Mouse (Mus musculus): ENCODE data around the gene E2f3. TPM values are rescaled to one million over a fixed set of nuclear protein-coding genes. Genes with fewer than 3 reads are reported as not detected.

Gene E2f3
- total RNA-seq, 2 experiments from 2014 or later = 18.7 to 19.2 TPM

- peak; percentile 19 to 30 for DNase-seq (ENCODE audit: low spot score in 2 of 2)
- intact Hi-C loops (cut with DNase I) = loop anchor here (2.0 to 10.0 kb wide), 4 partner anchors 66 to 271 kb away; partner anchors contain the start of gene Cdkal1
Measured at GRCm38 (mm10) chr13:29983523-29984191, 2.2 kb downstream of the E2f3 start.

GRCm38 (mm10) chr13:29983037-29983436 lies 2.8 kb downstream of the E2f3 start:
- intact Hi-C loops (cut with DNase I) = loop anchor here (5.0 to 10.0 kb wide), 3 partner anchors 66 to 272 kb away; partner anchors contain the start of gene Cdkal1
- DNase-seq (ENCODE audit: low spot score in 2 of 2) = peak; percentile 37 to 41

GRCm38 (mm10) chr13:29982400-29982799 lies 3.5 kb downstream of the E2f3 start:
- no peak for DNase-seq (ENCODE audit: low spot score in 2 of 2)
- intact Hi-C loops (cut with DNase I) = loop anchor here (5.0 to 10.0 kb wide), 3 partner anchors 65 to 272 kb away; partner anchors contain the start of gene Cdkal1

GRCm38 (mm10) chr13:29979140-29979564 lies 6.7 kb downstream of the E2f3 start:
- intact Hi-C loops (cut with DNase I) = no loop called here
- no peak for DNase-seq (ENCODE audit: low spot score in 2 of 2)

GRCm38 (mm10) chr13:29977358-29977757 lies 8.5 kb downstream of the E2f3 start:
- intact Hi-C loops (cut with DNase I) = no loop called here
- no peak for DNase-seq (ENCODE audit: low spot score in 2 of 2)

- DNase-seq (ENCODE audit: low spot score in 2 of 2) = no peak
- intact Hi-C loops (cut with DNase I) = no loop called here
Measured at GRCm38 (mm10) chr13:29974066-29974465, 11.8 kb downstream of the E2f3 start.

- DNase-seq (ENCODE audit: low spot score in 2 of 2) = no peak
- intact Hi-C loops (cut with DNase I) = no loop called here
Measured at GRCm38 (mm10) chr13:29973610-29974009, 12.3 kb downstream of the E2f3 start.

- no peak for DNase-seq (ENCODE audit: low spot score in 2 of 2)
- intact Hi-C loops (cut with DNase I) = no loop called here
Measured at GRCm38 (mm10) chr13:29970333-29970732, 15.5 kb downstream of the E2f3 start.

GRCm38 (mm10) chr13:29968636-29969035 lies 17.2 kb downstream of the E2f3 start:
- intact Hi-C loops (cut with DNase I) = no loop called here
- DNase-seq (ENCODE audit: low spot score in 2 of 2) = no peak

GRCm38 (mm10) chr13:29967367-29967766 lies 18.5 kb downstream of the E2f3 start:
- DNase-seq (ENCODE audit: low spot score in 2 of 2) = no peak
- intact Hi-C loops (cut with DNase I) = no loop called here

GRCm38 (mm10) chr13:29966966-29967365 lies 18.9 kb downstream of the E2f3 start:
- no peak for DNase-seq (ENCODE audit: low spot score in 2 of 2)
- intact Hi-C loops (cut with DNase I) = no loop called here

- intact Hi-C loops (cut with DNase I) = no loop called here
Measured at GRCm38 (mm10) chr13:29964087-29964486, 21.8 kb downstream of the E2f3 start.

GRCm38 (mm10) chr13:29960416-29960815 lies 25.4 kb downstream of the E2f3 start:
- DNase-seq (ENCODE audit: low spot score in 2 of 2) = no peak
- intact Hi-C loops (cut with DNase I) = no loop called here

More at GRCm38 (mm10) chr13:29964087-29964486, 21.8 kb downstream of the E2f3 start:
- no peak for DNase-seq (ENCODE audit: low spot score in 2 of 2)

GRCm38 (mm10) chr13:29957731-29958254 lies 28.1 kb downstream of the E2f3 start:
- intact Hi-C loops (cut with DNase I) = no loop called here
- no peak for DNase-seq (ENCODE audit: low spot score in 2 of 2)

GRCm38 (mm10) chr13:29956821-29957421 lies 28.9 kb downstream of the E2f3 start:
- intact Hi-C loops (cut with DNase I) = no loop called here
- DNase-seq (ENCODE audit: low spot score in 2 of 2) = no peak

- intact Hi-C loops (cut with DNase I) = no loop called here
- no peak for DNase-seq (ENCODE audit: low spot score in 2 of 2)
Measured at GRCm38 (mm10) chr13:29955296-29955695, 30.6 kb downstream of the E2f3 start.

- intact Hi-C loops (cut with DNase I) = no loop called here
- DNase-seq (ENCODE audit: low spot score in 2 of 2) = no peak
Measured at GRCm38 (mm10) chr13:29954741-29955140, 31.1 kb downstream of the E2f3 start.

GRCm38 (mm10) chr13:29953417-29954045 lies 32.3 kb downstream of the E2f3 start:
- no peak for DNase-seq (ENCODE audit: low spot score in 2 of 2)
- intact Hi-C loops (cut with DNase I) = no loop called here

- intact Hi-C loops (cut with DNase I) = no loop called here
Measured at GRCm38 (mm10) chr13:29946045-29946444, 39.8 kb downstream of the E2f3 start.

GRCm38 (mm10) chr13:29944915-29945570 lies 40.8 kb downstream of the E2f3 start:
- no peak for DNase-seq (ENCODE audit: low spot score in 2 of 2)
- intact Hi-C loops (cut with DNase I) = no loop called here

More at GRCm38 (mm10) chr13:29946045-29946444, 39.8 kb downstream of the E2f3 start:
- peak in 1 of 2 experiments; percentile 29 for DNase-seq (ENCODE audit: low spot score in 2 of 2)
